Mouse (Mus musculus) embryonic fibroblast, embryonic 13.5 days (primary cell): ENCODE measurements around the gene S100a13. TPM values are rescaled to one million over a fixed set of nuclear protein-coding genes. Genes with fewer than 3 reads are reported as not detected.

Experiments used
- H3K27ac ChIP-seq: 2 replicates; pipeline ENCODE4 v1.5.1; 2012; ENCODE audit warnings: low read length, control low read depth, inconsistent platforms; ENCODE audit not compliant: insufficient read depth
- H3K4me1 ChIP-seq: 2 replicates; pipeline ENCODE4 v1.6.1; 2011; ENCODE audit warnings: low read length; ENCODE audit not compliant: control insufficient read depth, insufficient read depth
- H3K4me3 ChIP-seq: 2 replicates; pipeline ENCODE4 v1.5.1; 2011; ENCODE audit warnings: mild to moderate bottlenecking, control low read depth, low read length; ENCODE audit not compliant: insufficient read depth
- CTCF ChIP-seq: IDR thresholded peaks from 2 replicates; pipeline ENCODE4 v1.5.1; 2011; ENCODE audit warnings: mild to moderate bottlenecking, control low read depth, low read length, moderate library complexity, borderline replicate concordance; ENCODE audit not compliant: insufficient read depth
- POLR2A ChIP-seq: IDR thresholded peaks from 2 replicates; pipeline ENCODE4 v1.6.1; 2011; ENCODE audit warnings: low read depth, mild to moderate bottlenecking, control low read depth, low read length, moderate library complexity
- polyA plus RNA-seq: library from polyadenylated mRNA; stranded (reverse); fragments of >200 nt; gene quantifications from 2 replicates; pipeline ENCODE4 v1.2.4, GENCODE M21; 2011; ENCODE audit warnings: low read depth; ENCODE audit not compliant: missing spikeins, insufficient read length

The S100a13 gene
- 38.7 and 60.4 TPM in 2 replicates for polyA plus RNA-seq

DNA sequence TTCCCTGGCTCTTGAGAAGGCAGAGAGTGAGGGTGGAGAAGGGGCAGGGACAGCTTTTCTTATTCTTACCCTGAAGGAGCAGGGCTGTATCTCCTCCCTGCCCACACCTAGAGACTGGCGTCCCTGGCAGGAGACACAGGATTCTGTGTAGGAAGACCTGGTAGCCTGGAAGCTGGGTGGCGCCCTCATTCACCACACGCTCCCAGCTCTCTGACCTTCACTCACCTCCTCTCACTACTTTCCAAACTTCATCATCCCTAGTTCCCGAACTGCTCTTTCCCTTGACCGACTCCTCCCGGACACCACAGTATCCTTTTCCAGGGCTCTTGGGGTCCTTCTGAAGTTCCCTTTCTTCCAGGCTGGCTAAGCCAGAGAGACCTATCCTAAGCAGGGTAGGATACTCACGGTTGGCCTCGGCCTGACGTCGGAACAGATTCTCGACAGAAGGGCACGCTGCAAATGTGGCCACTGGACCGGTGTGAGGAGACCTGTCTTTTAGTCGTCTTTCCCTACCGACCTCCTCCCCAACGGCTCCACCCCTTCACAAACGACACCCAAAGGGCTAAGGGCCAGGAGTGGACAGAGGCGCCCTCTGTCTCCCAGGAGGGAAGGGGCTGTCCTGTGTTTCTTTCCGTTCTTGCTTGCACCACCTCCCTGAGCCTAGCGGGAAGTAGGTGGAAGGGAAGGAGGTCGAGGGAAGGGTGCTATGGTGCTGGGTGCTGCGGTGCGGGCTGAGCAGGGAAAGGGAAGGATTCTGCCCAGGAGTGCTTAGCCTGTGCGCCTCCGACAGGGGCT, at the start of gene S100a13, which contains the start of gene S100a1:
S100a13 (plus strand) TSS at position 640 of the 795 bp plus-strand sequence.
S100a1 (minus strand) TSS at position 597 of the 795 bp plus-strand sequence.
- peaks cover 7% of the 10 kb centered on the region; the same call in 1 of the 2 replicates for H3K4me1 ChIP-seq
- no peak within 1 kb of the TSS for H3K27ac ChIP-seq
- TF ChIP-seq CTCF (peak; percentile 15; the same call in 1 of the 2 replicates), POLR2A (peak; percentile 66; the same call in 1 of the 2 replicates)
- H3K4me3 ChIP-seq = peak within 1 kb of the TSS; percentile 33

DNA sequence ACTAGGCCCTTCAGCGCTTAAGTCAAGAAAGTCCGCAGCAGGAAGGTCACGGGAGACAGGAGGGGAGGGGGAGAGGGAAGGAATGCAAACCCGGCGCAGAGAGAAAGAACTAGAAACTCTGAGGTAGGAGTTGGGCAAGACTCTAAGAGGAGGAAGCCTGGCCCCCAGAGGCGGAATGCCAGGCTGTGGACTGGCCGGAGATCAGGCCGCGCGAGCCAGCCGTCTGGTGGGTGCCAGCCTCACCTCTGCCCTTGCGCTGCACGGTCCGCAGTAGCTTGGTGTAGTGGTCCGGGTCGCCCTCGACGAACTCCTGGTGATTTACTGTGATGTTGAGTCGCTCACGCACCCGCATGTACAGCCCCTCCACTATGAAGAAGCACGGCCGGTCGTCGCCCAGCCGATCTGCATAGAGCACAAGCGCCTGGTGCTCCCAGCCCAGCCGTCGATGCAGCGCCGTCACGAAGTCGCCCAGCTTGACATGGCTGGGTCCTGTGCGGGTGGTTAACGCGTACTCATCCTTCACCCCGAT, 49.6 kb upstream of the S100a13 start:
- TF ChIP-seq POLR2A (no peak), CTCF (no peak)
- Histone ChIP-seq H3K4me1 (no peaks in the 10 kb centered on the region), H3K27ac (no peak overlapping the region), H3K4me3 (no peak overlapping the region)

DNA sequence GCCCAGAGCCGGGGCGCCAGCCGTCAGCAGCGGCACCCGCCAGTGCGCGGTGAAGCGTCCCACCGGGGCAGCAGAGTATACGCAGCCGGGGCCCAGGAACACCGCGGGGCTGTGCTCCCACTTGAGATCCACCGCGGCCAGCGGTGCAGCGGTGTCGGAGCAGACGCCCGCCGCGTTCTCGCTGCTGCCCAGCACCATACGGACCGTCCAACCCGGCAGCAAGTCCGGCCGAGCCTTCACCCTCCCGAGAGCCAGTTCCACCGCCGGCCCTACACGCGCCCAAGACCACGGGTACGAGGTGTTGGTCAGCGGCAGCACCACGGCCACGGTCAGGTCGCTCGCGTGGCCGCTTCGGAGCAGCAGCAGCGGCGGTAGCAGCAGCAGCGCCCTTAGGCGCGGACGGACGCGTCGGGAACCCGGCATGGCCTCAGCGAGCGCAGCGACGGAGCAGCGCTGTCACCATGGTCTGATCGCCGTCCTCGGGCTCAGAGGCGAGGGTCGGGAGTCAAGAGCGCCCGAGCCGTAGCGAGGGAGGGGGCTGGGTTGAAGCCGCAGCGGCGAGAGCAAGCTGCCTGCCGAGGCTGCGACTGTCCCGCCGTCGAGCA, 49.1 kb upstream of the S100a13 start:
- Histone ChIP-seq H3K27ac (no peak overlapping the region), H3K4me3 (peak overlapping the region; percentile 36), H3K4me1 (no peaks in the 10 kb centered on the region)
- no peak for TF ChIP-seq POLR2A
- TF ChIP-seq CTCF = no peak

DNA sequence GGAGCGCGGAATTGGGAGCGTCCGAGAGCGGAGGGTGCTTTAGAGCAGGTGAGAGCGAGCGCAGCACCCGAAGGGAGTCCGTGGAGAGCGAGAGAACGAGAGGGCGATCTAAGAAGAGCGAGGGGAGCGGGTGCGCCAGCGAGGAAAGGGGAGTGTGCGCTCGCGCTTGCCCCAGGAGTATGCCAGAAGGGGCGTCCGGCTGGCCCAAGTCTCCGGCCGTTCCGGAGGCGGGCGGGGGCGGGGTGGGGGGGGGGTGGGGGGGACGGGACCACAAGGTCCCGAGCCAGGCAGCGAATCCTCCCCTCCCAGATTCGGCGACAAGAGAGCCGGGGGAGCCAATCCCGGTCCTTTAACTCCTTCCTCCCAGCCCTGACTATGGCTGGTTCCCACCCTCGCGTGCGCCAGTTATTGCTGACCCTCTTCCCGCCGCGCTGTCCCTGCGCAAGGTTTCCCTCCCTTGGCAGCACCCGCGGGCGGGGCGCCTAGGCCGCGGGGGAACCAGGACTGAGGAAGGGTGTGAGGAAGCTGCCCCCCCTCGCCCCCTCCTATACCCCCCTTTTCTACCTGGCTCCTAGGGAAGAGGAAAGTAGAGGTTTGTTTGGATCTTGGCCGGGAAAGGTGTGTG, 48.4 kb upstream of the S100a13 start, which contains the start of gene Npr1:
Npr1 (minus strand) TSS at position 181 of the 625 bp plus-strand sequence.
- Histone ChIP-seq H3K27ac (no peak within 1 kb of the TSS), H3K4me3 (peak within 1 kb of the TSS; percentile 36), H3K4me1 (no peaks in the 10 kb centered on the region)
- TF ChIP-seq POLR2A (no peak), CTCF (no peak)

DNA sequence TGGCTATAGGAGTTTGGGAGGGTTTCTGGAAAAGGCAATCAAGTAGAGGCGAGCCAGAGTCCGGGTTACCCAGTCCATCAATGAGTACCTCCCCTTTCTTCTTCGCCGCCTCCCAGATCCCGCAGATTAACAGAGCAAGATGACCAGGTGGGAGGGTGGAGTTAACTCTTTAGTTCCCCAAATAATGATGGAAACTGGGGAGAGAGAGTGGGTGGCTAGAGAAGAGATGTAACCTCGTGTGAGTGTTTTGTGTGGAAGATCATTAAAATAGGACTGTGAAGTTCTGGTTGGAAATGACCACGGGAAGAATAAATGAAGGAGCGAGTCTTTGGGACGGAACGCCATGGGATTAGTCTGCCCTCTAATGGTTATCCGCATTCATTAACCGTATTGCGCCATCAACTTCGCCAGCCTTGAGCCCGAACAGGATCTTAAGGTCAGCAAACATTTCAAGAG, 47.9 kb upstream of the S100a13 start:
- no peak for TF ChIP-seq POLR2A
- TF ChIP-seq CTCF = peak; percentile 51; the same call in 1 of the 2 replicates
- Histone ChIP-seq H3K4me3 (peak overlapping the region; percentile 29), H3K4me1 (no peaks in the 10 kb centered on the region), H3K27ac (no peak overlapping the region)

DNA sequence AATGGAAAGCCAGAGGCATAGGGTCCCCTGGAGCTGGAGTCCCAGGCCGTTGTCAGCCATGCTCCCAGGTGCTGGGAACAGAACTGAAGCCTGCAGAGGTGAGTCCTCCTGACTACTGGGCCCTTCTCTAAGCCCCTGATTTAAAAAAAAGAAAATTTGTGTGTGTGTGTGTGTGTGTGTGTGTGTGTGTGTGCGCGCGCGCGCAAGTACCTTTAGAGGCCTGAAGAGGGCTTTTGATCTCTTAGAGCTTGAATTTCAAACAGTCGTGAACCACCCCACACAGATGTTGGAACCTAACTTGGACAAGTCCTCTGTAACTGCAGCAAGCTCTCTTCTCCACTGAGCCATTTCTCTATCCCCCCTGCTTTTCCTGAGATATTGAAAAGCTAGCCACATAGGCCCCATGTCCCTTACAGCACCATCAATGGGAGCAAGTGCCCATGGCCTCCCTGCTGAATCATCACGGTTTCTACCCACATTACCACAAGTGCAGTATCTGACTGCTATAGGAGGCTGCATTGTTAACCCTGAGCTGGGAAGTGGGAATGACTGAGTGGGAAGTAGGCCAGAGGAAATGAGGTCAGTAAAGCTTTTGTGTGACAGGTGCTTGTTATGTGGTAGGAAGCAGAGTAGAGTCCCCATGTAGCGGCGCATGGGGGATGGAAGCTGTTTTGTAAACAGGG, 46.5 kb upstream of the S100a13 start:
- no peak overlapping the region for H3K27ac ChIP-seq
- no peak overlapping the region for H3K4me3 ChIP-seq
- no peaks in the 10 kb centered on the region for H3K4me1 ChIP-seq
- TF ChIP-seq POLR2A (no peak), CTCF (no peak)

DNA sequence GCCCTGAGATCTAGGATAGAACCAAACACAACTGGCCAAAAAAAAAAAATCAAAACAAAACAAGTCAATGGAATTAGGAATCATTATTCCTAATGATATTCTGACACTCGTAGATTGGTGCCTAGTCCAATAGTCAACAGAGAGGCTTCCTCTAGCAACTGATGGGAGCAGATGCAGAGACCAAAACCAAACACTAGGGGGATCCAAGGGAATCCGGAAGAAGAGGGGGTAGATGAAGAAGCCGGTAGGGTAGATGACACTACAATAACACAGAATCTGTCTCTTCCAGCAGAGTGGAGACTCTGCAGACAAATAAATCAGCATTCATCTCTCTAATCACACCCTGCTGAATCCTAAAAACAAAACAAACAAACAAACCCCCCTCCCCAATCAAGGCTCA, 42.0 kb upstream of the S100a13 start:
- no peak overlapping the region for H3K4me3 ChIP-seq
- no peaks in the 10 kb centered on the region for H3K4me1 ChIP-seq
- no peak overlapping the region for H3K27ac ChIP-seq
- TF ChIP-seq POLR2A (no peak), CTCF (no peak)

DNA sequence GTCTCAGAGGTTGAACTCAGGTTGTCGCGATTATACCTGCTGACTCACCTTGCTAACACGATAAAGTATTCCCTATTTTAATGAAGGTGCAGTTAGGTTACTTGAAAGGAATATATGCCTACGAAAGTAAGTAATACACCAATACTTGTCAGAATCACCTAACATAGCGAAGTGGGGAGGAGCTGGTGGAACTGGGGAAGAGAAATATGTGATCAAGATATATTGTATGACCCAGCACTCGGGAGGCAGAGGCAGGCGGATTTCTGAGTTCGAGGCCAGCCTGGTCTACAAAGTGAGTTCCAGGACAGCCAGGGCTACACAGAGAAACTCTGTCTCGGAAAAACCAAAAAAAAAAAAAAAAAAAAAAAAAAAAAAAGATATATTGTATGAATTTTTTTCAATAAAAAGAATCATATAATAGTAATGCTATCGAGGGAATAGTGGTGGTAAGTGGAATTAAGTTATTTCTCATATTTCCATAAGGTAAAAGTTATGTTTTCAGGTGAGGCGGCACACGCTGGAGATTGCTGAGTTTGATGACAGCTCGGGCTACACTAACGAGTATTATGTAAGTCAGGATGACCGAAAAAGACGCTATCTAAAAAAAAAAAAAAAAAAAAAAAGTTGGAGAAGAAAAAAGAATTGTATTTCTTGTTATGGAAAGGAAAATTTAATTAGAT, 38.9 kb upstream of the S100a13 start:
- Histone ChIP-seq H3K4me1 (no peaks in the 10 kb centered on the region), H3K27ac (no peak overlapping the region), H3K4me3 (peak overlapping the region; percentile 9; the same call in 1 of the 2 replicates)
- TF ChIP-seq CTCF = no peak
- TF ChIP-seq POLR2A = no peak
